Mouse (Mus musculus) lung, adult 2 months (tissue): Measurements from ENCODE around the gene Rhoa.

Experiments
- CTCF ChIP-seq: fragments of 200-500 bp; IDR thresholded peaks from 2 replicates; pipeline ENCODE4 v1.5.1; 2011; ENCODE audit warnings: mild to moderate bottlenecking, low read length, control low read depth; ENCODE audit not compliant: insufficient read depth
- POLR2A ChIP-seq: fragments of 200-500 bp; IDR thresholded peaks from 2 replicates; pipeline ENCODE4 v1.6.1; 2011; ENCODE audit warnings: low read depth, mild to moderate bottlenecking, control low read depth, low read length, borderline replicate concordance; ENCODE audit errors: extremely low read depth

DNA sequence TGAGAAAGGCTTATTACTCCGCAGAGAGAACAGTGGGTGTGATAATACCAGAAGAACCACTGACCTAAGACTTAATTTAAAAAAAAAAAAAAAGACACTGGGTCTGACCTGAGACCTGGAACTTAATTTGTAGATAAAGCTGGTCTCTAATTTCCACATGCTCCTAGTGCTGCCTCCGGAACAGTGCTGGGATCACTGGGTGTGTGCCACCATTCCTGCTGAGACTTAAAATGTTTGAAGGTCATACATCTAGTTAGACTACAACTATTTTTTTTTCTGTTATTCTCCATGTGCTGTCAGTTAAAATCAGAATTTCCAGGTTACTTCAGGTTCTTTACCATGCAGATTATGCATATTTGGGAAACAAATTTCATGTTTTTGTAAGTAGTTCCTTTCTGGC lies 2.2 kb downstream of the Rhoa start:
- TF ChIP-seq CTCF = no peak
- TF ChIP-seq POLR2A = no peak
